Mouse (Mus musculus): Measurements from ENCODE around the gene Vps45. TPM values are rescaled to one million over a fixed set of nuclear protein-coding genes. Genes with fewer than 3 reads are reported as not detected.

The Vps45 gene
- total and polyA plus RNA-seq, 3 experiments, result 20.6 to 92.0 (median 28.9) TPM

GRCm38 (mm10) chr3:96070241-96070640 is 12.0 kb upstream of the Vps45 start:
- Histone ChIP-seq H3K4me1 (ENCODE audit: control insufficient read depth in 1 of 2, insufficient read depth in 2 of 2, low read length in 2 of 2) (peaks cover 0 to 9% of the 10 kb centered on the region in 2 experiments; a peak in 3 of 4 replicates), H3K4me3 (ENCODE audit: control insufficient read depth in 1 of 2, insufficient read depth in 1 of 2, low read depth in 2 of 2, low read length in 2 of 2) (no peak overlapping the region), H3K27me3 (ENCODE audit: control insufficient read depth in 1 of 2, insufficient read depth in 2 of 2, low read length in 2 of 2) (no peaks in the 10 kb centered on the region), H3K36me3 (ENCODE audit: control insufficient read depth in 1 of 2, insufficient read depth in 2 of 2, low read length in 2 of 2) (peaks cover 0 to 5% of the 10 kb centered on the region in 2 experiments; a peak in 2 of 4 replicates), H3K79me2 (ENCODE audit: control insufficient read depth, insufficient read depth, low read length, poor library complexity) (no peaks in the 10 kb centered on the region), H3K27ac (ENCODE audit: control insufficient read depth, low read depth, low read length) (no peak overlapping the region), H3K9me3 (replicated peaks; ENCODE audit: insufficient read depth, low read length) (no peaks in the 10 kb centered on the region), H3K9ac (ENCODE audit: control insufficient read depth, low read depth, low read length, poor library complexity, severe bottlenecking) (no peak overlapping the region)
- TF ChIP-seq ZMIZ1 (IDR thresholded peaks at IDR 0.05; ENCODE audit: low read depth, low read length) (no peak), NRF1 (IDR thresholded peaks at IDR 0.05; ENCODE audit: insufficient read depth, low read depth, low read length, poor library complexity, severe bottlenecking) (no peak), GABPA (IDR thresholded peaks at IDR 0.05; ENCODE audit: low read depth, low read length) (no peak), RCOR1 (IDR thresholded peaks at IDR 0.05; ENCODE audit: low read depth, low read length) (no peak), EP300 (IDR thresholded peaks at IDR 0.05; ENCODE audit: low read depth in 1 of 2, low read length in 2 of 2) (no peak), MXI1 (IDR thresholded peaks at IDR 0.05; ENCODE audit: low read depth, low read length) (no peak), ZC3H11A (IDR thresholded peaks at IDR 0.05; ENCODE audit: low read depth, low read length) (no peak), RAD21 (IDR thresholded peaks at IDR 0.05; ENCODE audit: low read depth, low read length) (no peak), ETS1 (IDR thresholded peaks at IDR 0.05; ENCODE audit: low read depth, low read length) (no peak), SMC3 (IDR thresholded peaks at IDR 0.05; ENCODE audit: low read depth, low read length) (no peak), MAZ (IDR thresholded peaks at IDR 0.05; ENCODE audit: low read depth, low read length) (no peak), POLR2A (IDR thresholded peaks at IDR 0.05; ENCODE audit: control insufficient read depth in 1 of 2, insufficient read depth in 1 of 2, low read depth in 1 of 2, low read length in 2 of 2, poor library complexity in 1 of 2) (no peak), ZKSCAN1 (IDR thresholded peaks at IDR 0.05; ENCODE audit: low read depth, low read length) (no peak), MAFK (IDR thresholded peaks at IDR 0.05; ENCODE audit: borderline replicate concordance, low read depth, low read length) (no peak), POLR2AphosphoS5 (IDR thresholded peaks at IDR 0.05; ENCODE audit: borderline replicate concordance, low read depth, low read length) (no peak), CHD1 (IDR thresholded peaks at IDR 0.05; ENCODE audit: low read depth, low read length) (no peak)
- DNase-seq (ENCODE audit: low read depth, low spot score), result no peak

DNA sequence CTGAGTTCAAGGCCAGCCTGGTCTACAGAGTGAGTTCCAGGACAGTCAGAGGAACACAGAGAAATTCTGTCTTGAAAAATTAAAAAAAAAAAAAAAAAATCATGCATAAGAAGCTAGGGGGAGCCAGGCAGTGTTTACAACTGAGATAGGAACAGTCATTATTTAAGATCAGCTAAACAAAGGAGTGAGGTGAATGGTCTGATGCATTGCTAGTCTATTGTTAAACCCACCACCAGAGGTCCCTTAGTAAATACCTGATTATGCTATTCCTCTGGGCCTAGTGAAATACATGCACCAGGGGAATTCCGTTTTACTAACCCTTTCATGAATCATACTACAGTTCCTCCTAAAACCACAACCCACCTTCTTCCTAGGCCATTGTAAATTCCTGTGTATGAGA is 11.3 kb upstream of the Vps45 start:
- H3K4me3 ChIP-seq (ENCODE audit: control insufficient read depth in 1 of 2, insufficient read depth in 1 of 2, low read depth in 2 of 2, low read length in 2 of 2), result no peak overlapping the region
- peak; percentile 64 for DNase-seq (ENCODE audit: low read depth, low spot score)
- peak; percentile 29 for TF ChIP-seq RAD21 (IDR thresholded peaks at IDR 0.05; ENCODE audit: low read depth, low read length)
- TF ChIP-seq CTCF (IDR thresholded peaks at IDR 0.05 in 2 of 3, conservative IDR thresholded peaks at IDR 0.05 in 1 of 3; ENCODE audit: control insufficient read depth in 1 of 3, insufficient read depth in 1 of 3, low read depth in 2 of 3, low read length in 3 of 3, poor library complexity in 1 of 3, severe bottlenecking in 1 of 3), result peak in 2 of 3 experiments; percentile 23 to 44; a peak in 3 of 6 replicates
- TF ChIP-seq ZC3H11A (IDR thresholded peaks at IDR 0.05; ENCODE audit: low read depth, low read length), result peak; percentile 23; the same call in 1 of the 2 replicates
- TF ChIP-seq UBTF (IDR thresholded peaks at IDR 0.05; ENCODE audit: borderline replicate concordance, insufficient read depth, low read depth, low read length), result no peak
- peak; percentile 95 for TF ChIP-seq ZNF384 (IDR thresholded peaks at IDR 0.05; ENCODE audit: low read depth, low read length)
- no peak for TF ChIP-seq RCOR1 (IDR thresholded peaks at IDR 0.05; ENCODE audit: low read depth, low read length)
- peak; percentile 52 for TF ChIP-seq SMC3 (IDR thresholded peaks at IDR 0.05; ENCODE audit: low read depth, low read length)
- no peak for TF ChIP-seq JUND (IDR thresholded peaks at IDR 0.05; ENCODE audit: low read depth, low read length)

More for the DNA sequence above, 11.3 kb upstream of the Vps45 start:
- Histone ChIP-seq H3K36me3 (ENCODE audit: control insufficient read depth in 1 of 2, insufficient read depth in 2 of 2, low read length in 2 of 2) (peaks cover 0 to 10% of the 10 kb centered on the region in 2 experiments; a peak in 2 of 4 replicates), H3K9me3 (replicated peaks; ENCODE audit: insufficient read depth, low read length) (no peaks in the 10 kb centered on the region), H3K27me3 (ENCODE audit: control insufficient read depth in 1 of 2, insufficient read depth in 2 of 2, low read length in 2 of 2) (no peaks in the 10 kb centered on the region), H3K9ac (ENCODE audit: control insufficient read depth, low read depth, low read length, poor library complexity, severe bottlenecking) (no peak overlapping the region), H3K79me2 (ENCODE audit: control insufficient read depth, insufficient read depth, low read length, poor library complexity) (no peaks in the 10 kb centered on the region), H3K4me1 (ENCODE audit: control insufficient read depth in 1 of 2, insufficient read depth in 2 of 2, low read length in 2 of 2) (peaks cover 4 to 14% of the 10 kb centered on the region in 2 experiments), H3K27ac (ENCODE audit: control insufficient read depth, low read depth, low read length) (no peak overlapping the region)
